Mouse (Mus musculus): ENCODE results near the gene Barhl2.

DNA sequence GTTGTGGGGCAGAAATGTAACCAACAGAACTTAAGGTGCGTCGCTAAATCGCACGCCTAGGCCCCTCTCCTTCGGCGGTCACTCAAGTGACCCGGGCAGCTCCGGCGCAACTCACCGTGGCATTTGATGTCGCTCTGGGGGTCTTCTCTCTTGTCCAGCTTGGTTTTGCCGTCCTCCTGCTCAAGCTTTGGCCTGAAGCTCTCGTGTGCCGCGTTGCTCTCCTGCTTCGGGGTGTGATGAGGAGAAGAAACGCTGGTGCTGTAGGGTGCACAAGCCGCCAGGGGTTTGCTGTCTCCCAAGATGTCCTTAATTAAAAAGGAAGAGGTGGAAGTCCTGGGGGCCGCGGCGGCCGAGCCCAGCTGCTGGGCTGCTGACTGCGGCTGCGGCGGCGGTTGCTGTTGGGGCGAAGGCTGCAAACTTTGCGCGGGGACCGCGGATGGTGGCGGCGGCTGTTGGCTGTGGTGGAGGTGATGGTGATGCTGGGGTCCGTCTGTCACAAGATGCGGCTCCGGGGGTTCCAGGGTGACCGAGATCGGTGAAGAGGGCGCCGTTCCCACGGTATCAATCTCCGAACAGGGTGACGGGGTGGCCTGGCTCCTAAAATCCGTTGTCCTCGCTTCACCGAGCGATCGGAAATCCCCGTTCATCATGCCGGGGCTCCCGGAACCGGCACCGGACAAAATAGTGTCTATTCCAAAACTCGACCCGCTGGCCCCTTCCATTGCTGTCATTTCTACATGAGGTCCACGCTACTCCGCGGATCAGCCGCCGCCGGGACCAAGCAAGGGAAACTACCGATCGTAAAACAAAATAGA, 648 bp downstream of the Barhl2 start:
- TF ChIP-seq MEF2A (IDR thresholded peaks at IDR 0.05; ENCODE audit: extremely low read depth, insufficient replicate concordance, low read depth, low read length, poor library complexity, severe bottlenecking) (no peak), EP300 (IDR thresholded peaks at IDR 0.05; ENCODE audit: low read depth in 1 of 2, low read length in 2 of 2) (no peak), MAFK (IDR thresholded peaks at IDR 0.05; ENCODE audit: borderline replicate concordance, low read depth, low read length) (no peak), CTCF (IDR thresholded peaks at IDR 0.05 in 2 of 3, conservative IDR thresholded peaks at IDR 0.05 in 1 of 3; ENCODE audit: control insufficient read depth in 1 of 3, insufficient read depth in 1 of 3, low read depth in 2 of 3, low read length in 3 of 3, poor library complexity in 1 of 3, severe bottlenecking in 1 of 3) (no peak), E2F4 (IDR thresholded peaks at IDR 0.05; ENCODE audit: borderline replicate concordance, low read depth, low read length) (no peak), POLR2A (IDR thresholded peaks at IDR 0.05; ENCODE audit: control insufficient read depth in 1 of 2, insufficient read depth in 1 of 2, low read depth in 1 of 2, low read length in 2 of 2, poor library complexity in 1 of 2) (no peak), ZC3H11A (IDR thresholded peaks at IDR 0.05; ENCODE audit: low read depth, low read length) (no peak), MAX (IDR thresholded peaks at IDR 0.05; ENCODE audit: low read length) (no peak), NELFE (IDR thresholded peaks at IDR 0.05; ENCODE audit: low read depth, low read length) (no peak), POLR2AphosphoS2 (IDR thresholded peaks at IDR 0.05; ENCODE audit: low read length) (no peak), SIN3A (IDR thresholded peaks at IDR 0.05; ENCODE audit: low read length) (no peak), MXI1 (IDR thresholded peaks at IDR 0.05; ENCODE audit: low read depth, low read length) (no peak), MYB (IDR thresholded peaks at IDR 0.05; ENCODE audit: low read depth, low read length) (no peak)

Measured in MEL (cell line).